Comparison of ENCODE assay signal across 9 mouse cellular contexts in genomic region chr8:70104506-70104905, GRCm38 (mm10). TPM values are rescaled to one million over a fixed set of nuclear protein-coding genes. Genes with fewer than 3 reads are reported as not detected.
DNase-seq lines count a peak whose midpoint lies in the region; ATAC-seq lines count a peak whose summit lies in the region.
"Had no signal": no experiment of that assay in that cellular context is flagged by ENCODE, and none has a peak within 500 bp of the region (broad histone marks: within the 10 kb centered on the region; RNA-seq: fewer than 3 reads in every experiment).

No protein-coding gene starts in this region.

- no peak overlapping the region for H3K4me3 ChIP-seq in forebrain, embryonic 14.5 days (ENCODE audit: low read depth, low read length)
- H3K4me3 ChIP-seq: limb, embryonic 13.5 days had no signal

- H3K36me3 ChIP-seq in forebrain, embryonic 14.5 days (ENCODE audit: control insufficient read depth, insufficient read depth, low read length) = peaks cover 98% of the 10 kb centered on the region
- H3K36me3 ChIP-seq: limb, embryonic 13.5 days had no signal

- peaks cover 3% of the 10 kb centered on the region; the same call in 1 of the 2 replicates for H3K4me1 ChIP-seq in forebrain, embryonic 14.5 days (ENCODE audit: control insufficient read depth, insufficient read depth, low read length)
- H3K4me1 ChIP-seq: limb, embryonic 13.5 days had no signal

- WGBS in forebrain, embryonic 14.5 days = 18% methylated on average over 6 of the region's 6 CpGs

- peak; percentile 43; the same call in 1 of the 2 replicates for ATAC-seq in forebrain, embryonic 14.5 days

- H3K9ac ChIP-seq in forebrain, embryonic 14.5 days (ENCODE audit: low read length) = no peak overlapping the region
- H3K9ac ChIP-seq: limb, embryonic 13.5 days had no signal

- peak; percentile 59 to 66 for DNase-seq in cerebellum, adult 18-20 months
- DNase-seq in cerebellum, adult 11-12 months = no peak
- DNase-seq in spleen, adult 18-20 months = peak; percentile 46 to 64
- DNase-seq in spleen, adult 12 weeks (ENCODE audit: low spot score) = no peak
- no peak for DNase-seq in forebrain, embryonic 14.5 days (ENCODE audit: low spot score)
- DNase-seq in kidney, postnatal 36 days = peak; percentile 31 to 74
- DNase-seq in natural killer cell, adult 2 months (ENCODE audit: low spot score in 2 of 2) = peak; percentile 45 to 62
- no peak for DNase-seq in ovary, adult 18-20 months (ENCODE audit: low spot score)

- no peak overlapping the region for H3K27ac ChIP-seq in forebrain, embryonic 14.5 days (ENCODE audit: low read depth, low read length)
- H3K27ac ChIP-seq: limb, embryonic 13.5 days had no signal

- no peak overlapping the region for H3K4me2 ChIP-seq in forebrain, embryonic 14.5 days (ENCODE audit: low read length)
- H3K4me2 ChIP-seq: limb, embryonic 13.5 days had no signal

- no peaks in the 10 kb centered on the region for H3K27me3 ChIP-seq in forebrain, embryonic 14.5 days (replicated peaks; ENCODE audit: control insufficient read depth, insufficient read depth, low read length)

- H3K9me3 ChIP-seq in forebrain, embryonic 14.5 days (replicated peaks; ENCODE audit: control insufficient read depth, low read length) = no peaks in the 10 kb centered on the region
- H3K9me3 ChIP-seq: limb, embryonic 13.5 days had no signal

RNA-seq across cellular contexts. Expression of gene Ncan, which starts 16.2 kb away (rescaled TPM):
- polyA plus RNA-seq in forebrain, embryonic 14.5 days (2014; fragmentation: Nextera tagmentation; extraction: Ambion mirVana) = 75.4 and 94.1 TPM in 2 replicates

RNA-seq across cellular contexts. Expression of gene Hapln4, which starts 21.2 kb away (rescaled TPM):
- polyA plus RNA-seq in forebrain, embryonic 14.5 days (2014; fragmentation: Nextera tagmentation; extraction: Ambion mirVana) = 0.19 and 0.28 TPM in 2 replicates
- polyA plus RNA-seq: limb, embryonic 13.5 days had no signal

RNA-seq across cellular contexts. Expression of gene Nr2c2ap, which starts 26.6 kb away (rescaled TPM):
- 41.4 and 46.0 TPM in 2 replicates for polyA plus RNA-seq in forebrain, embryonic 14.5 days (2014; fragmentation: Nextera tagmentation; extraction: Ambion mirVana)

RNA-seq across cellular contexts. Expression of gene Tm6sf2, which starts 31.8 kb away (rescaled TPM):
- 0.11 and 0.73 TPM in 2 replicates for polyA plus RNA-seq in forebrain, embryonic 14.5 days (2014; fragmentation: Nextera tagmentation; extraction: Ambion mirVana)

RNA-seq across cellular contexts. Expression of gene Rfxank, which starts 34.4 kb away (rescaled TPM):
- 8.7 and 9.2 TPM in 2 replicates for polyA plus RNA-seq in forebrain, embryonic 14.5 days (2014; fragmentation: Nextera tagmentation; extraction: Ambion mirVana)

Comparison
In these comparisons a context has a peak if more than half of its experiments do, and no peak if none do; other contexts are left out.
1. DNase-seq: peak in cerebellum, adult 18-20 months (2 of 2), spleen, adult 18-20 months (2 of 2), kidney, postnatal 36 days (2 of 2) and natural killer cell, adult 2 months (2 of 2); none in cerebellum, adult 11-12 months (single experiment), spleen, adult 12 weeks (single experiment), forebrain, embryonic 14.5 days (single experiment) and ovary, adult 18-20 months (single experiment).